Mouse (Mus musculus) layer of hippocampus, adult 9-11 months (tissue): ENCODE data around the gene Vdr.

Experiments used
- DNase-seq: peaks from one replicate; pipeline ENCODE4 v3.0.0; 2022

Gene Vdr

GRCm38 (mm10) chr15:97919217-97919616, 8.8 kb upstream of the Vdr start:
- no peak for DNase-seq

GRCm38 (mm10) chr15:97917994-97918393, 7.6 kb upstream of the Vdr start:
- no peak for DNase-seq

- no peak for DNase-seq
These were observed 3.9 kb upstream of the Vdr start for GRCm38 (mm10) chr15:97914331-97914747.

GRCm38 (mm10) chr15:97907801-97908751, 2.4 kb downstream of the Vdr start:
- no peak for DNase-seq

GRCm38 (mm10) chr15:97907202-97907601, 3.2 kb downstream of the Vdr start:
- no peak for DNase-seq

GRCm38 (mm10) chr15:97905281-97905680, 5.1 kb downstream of the Vdr start:
- DNase-seq: no peak

- no peak for DNase-seq
These were observed 6.0 kb downstream of the Vdr start for GRCm38 (mm10) chr15:97904339-97904991.

GRCm38 (mm10) chr15:97903261-97904009, 7.0 kb downstream of the Vdr start:
- no peak for DNase-seq

GRCm38 (mm10) chr15:97900991-97901390, 9.4 kb downstream of the Vdr start:
- no peak for DNase-seq

GRCm38 (mm10) chr15:97900336-97900912, 10.0 kb downstream of the Vdr start:
- no peak for DNase-seq

- no peak for DNase-seq
These were observed 10.7 kb downstream of the Vdr start for GRCm38 (mm10) chr15:97899714-97900113.

- DNase-seq: no peak
These were observed 11.6 kb downstream of the Vdr start for GRCm38 (mm10) chr15:97898791-97899190.

- no peak for DNase-seq
These were observed 13.4 kb downstream of the Vdr start for GRCm38 (mm10) chr15:97896861-97897654.

GRCm38 (mm10) chr15:97896347-97896746, 14.1 kb downstream of the Vdr start:
- no peak for DNase-seq

GRCm38 (mm10) chr15:97895847-97896246, 14.6 kb downstream of the Vdr start:
- no peak for DNase-seq

- no peak for DNase-seq
These were observed 17.9 kb downstream of the Vdr start for GRCm38 (mm10) chr15:97892506-97892905.

- DNase-seq: no peak
These were observed 20.0 kb downstream of the Vdr start for GRCm38 (mm10) chr15:97890450-97890849.

GRCm38 (mm10) chr15:97890017-97890416, 20.4 kb downstream of the Vdr start:
- DNase-seq: no peak

- DNase-seq: no peak
These were observed 22.9 kb downstream of the Vdr start for GRCm38 (mm10) chr15:97887541-97888016.

- DNase-seq: no peak
These were observed 29.0 kb downstream of the Vdr start for GRCm38 (mm10) chr15:97881423-97881822.

- no peak for DNase-seq
These were observed 30.0 kb downstream of the Vdr start for GRCm38 (mm10) chr15:97880441-97880840.
